Comparison of ENCODE assay signal across 8 mouse cellular contexts in the genomic region with DNA sequence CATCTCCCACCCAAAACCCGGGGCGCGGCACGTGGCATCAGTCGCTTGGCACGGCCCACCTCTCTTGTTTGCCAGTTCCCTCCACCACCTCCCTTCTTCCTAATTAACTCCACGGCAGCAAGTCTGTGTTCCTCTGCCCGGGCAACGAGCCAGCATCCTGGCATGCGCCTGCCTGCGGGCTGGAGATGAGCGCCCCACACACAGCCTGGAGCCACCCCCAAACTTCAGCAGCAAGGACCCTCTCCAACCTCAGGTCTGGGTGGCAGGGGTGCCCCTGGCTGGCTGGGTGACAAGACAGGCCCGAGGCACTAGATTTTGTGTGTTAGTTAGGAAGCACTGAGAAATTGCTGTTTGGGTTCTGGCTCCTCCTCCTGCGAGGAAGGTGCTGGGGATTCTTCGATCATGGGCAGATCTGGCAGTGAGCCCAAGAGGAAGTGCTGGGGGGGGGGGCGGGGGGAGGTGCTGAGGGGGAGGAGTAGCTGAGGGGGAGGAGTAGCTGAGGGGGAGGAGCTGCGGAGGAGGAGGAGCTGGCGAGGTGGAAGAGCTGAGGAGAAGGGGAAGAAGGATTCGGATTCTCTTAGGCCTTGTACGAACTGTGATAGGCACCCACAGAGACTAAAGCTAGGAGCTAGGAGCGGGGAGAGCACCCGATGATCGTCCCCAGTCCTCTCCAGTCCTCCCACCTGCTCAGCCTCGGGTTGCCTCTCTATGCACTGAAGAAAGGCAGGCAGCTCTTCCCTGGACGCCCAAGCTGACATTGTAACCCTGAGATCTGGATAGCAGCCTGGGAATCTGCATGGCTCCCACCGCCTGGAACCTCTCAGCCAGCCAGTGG. TPM values are rescaled to one million over a fixed set of nuclear protein-coding genes. Genes with fewer than 3 reads are reported as not detected.
A peak's percentile ranks its signal among the peaks of the same experiment; 100 is the strongest.
DNase-seq lines count a peak whose midpoint lies in the region; ATAC-seq and TF ChIP-seq lines count a peak whose summit lies in the region.

No protein-coding gene starts in this region.

- H3K27me3 ChIP-seq in forebrain, embryonic 16.5 days (replicated peaks; ENCODE audit: control insufficient read depth, insufficient read depth, low read length): no peaks in the 10 kb centered on the region

- H3K4me2 ChIP-seq in forebrain, embryonic 16.5 days (ENCODE audit: low read length): peak overlapping the region; percentile 47

- peak; percentile 9 for DNase-seq in c-Kit-positive CD71-negative TER-119-negative erythroid progenitor cells, embryonic 14.5 days (ENCODE audit: low read depth)
- DNase-seq in heart, postnatal 4 days: peak; percentile 88
- peak; percentile 95 to 96 for DNase-seq in layer of hippocampus, adult 2 months (ENCODE audit: low spot score in 2 of 2)
- peak; percentile 73 for DNase-seq in lung, adult 2 months
- DNase-seq in thymus, adult 18-20 months: peak; percentile 41 to 58

- H3K4me3 ChIP-seq in forebrain, embryonic 16.5 days (replicated peaks; ENCODE audit: low read length): peak overlapping the region; percentile 42
- peak overlapping the region; percentile 43 for H3K4me3 ChIP-seq in layer of hippocampus, adult 2 months
- peak overlapping the region; percentile 0 for H3K4me3 ChIP-seq in lung, adult 2 months (replicated peaks; ENCODE audit: extremely low read depth, low read depth, low read length)

- H3K27ac ChIP-seq in forebrain, embryonic 16.5 days (ENCODE audit: low read length): peak overlapping the region; percentile 91
- peak overlapping the region; percentile 93 for H3K27ac ChIP-seq in layer of hippocampus, adult 2 months

- H3K4me1 ChIP-seq in forebrain, embryonic 16.5 days (replicated peaks; ENCODE audit: control insufficient read depth, insufficient read depth, low read length): peaks cover 71% of the 10 kb centered on the region
- peaks cover 4% of the 10 kb centered on the region; the same call in 1 of the 2 replicates for H3K4me1 ChIP-seq in lung, adult 2 months (ENCODE audit: control insufficient read depth, insufficient read depth, low read length)

- WGBS in forebrain, embryonic 16.5 days: 1% methylated on average over 24 of the region's 26 CpGs
- 1% methylated on average over 25 of the region's 26 CpGs for WGBS in lung, adult 2 months

- TF ChIP-seq CTCF in layer of hippocampus, adult 2 months (conservative IDR thresholded peaks at IDR 0.05): no peak
- no peak for TF ChIP-seq CTCF in lung, adult 2 months (IDR thresholded peaks at IDR 0.05; ENCODE audit: insufficient read depth, low read length)

- H3K9ac ChIP-seq in forebrain, embryonic 16.5 days (replicated peaks; ENCODE audit: low read depth, low read length): peak overlapping the region; percentile 63

- no peaks in the 10 kb centered on the region for H3K9me3 ChIP-seq in forebrain, embryonic 16.5 days (ENCODE audit: control insufficient read depth, low read length)

- peak; percentile 77 for ATAC-seq in CD4-positive, CD25-positive, alpha-beta regulatory T cell, adult 4 months
- peak; percentile 79 for ATAC-seq in forebrain, embryonic 16.5 days
- ATAC-seq in neutrophil, adult 5-6 weeks (ENCODE audit: extremely low read depth, insufficient number of reproducible peaks, low FRiP score, poor library complexity, severe bottlenecking): 0 out of 2 replicates have a peak, but pooled peaks have one; percentile 16

- no peaks in the 10 kb centered on the region for H3K36me3 ChIP-seq in forebrain, embryonic 16.5 days (ENCODE audit: control insufficient read depth, insufficient read depth)

- no peak for TF ChIP-seq POLR2A in lung, adult 2 months (IDR thresholded peaks at IDR 0.05; ENCODE audit: borderline replicate concordance, extremely low read depth, low read depth, low read length)

RNA-seq across cellular contexts. Expression of a gene that starts 1.3 kb away (rescaled TPM):
- polyA plus RNA-seq in CD4-positive, CD25-positive, alpha-beta regulatory T cell, adult 4 months (2017; shearing (Covaris generic)): not detected
- 0.14 TPM in 1 of 2 replicates, not detected in the other for polyA plus RNA-seq in forebrain, embryonic 16.5 days (2015; fragmentation: Nextera tagmentation; extraction: Ambion mirVana)
- not detected for total RNA-seq in heart, postnatal 4 days (2021)
- under 1 TPM; 0.20 to 0.26 TPM for total RNA-seq in layer of hippocampus, adult 2 months (2021)
- not detected in 2 replicates for polyA plus RNA-seq in lung, adult 2 months (2012; rRNA removed)
- total RNA-seq in neutrophil, adult 5-6 weeks (2017): not detected in 2 replicates

Comparison
In these comparisons a context has a peak if more than half of its experiments do, and no peak if none do; other contexts are left out.
1. Peak in every context shown above with its lines: DNase-seq, ATAC-seq, H3K4me3 ChIP-seq and H3K27ac ChIP-seq.
2. ATAC-seq: peak in every context shown above with its lines; median percentile 79 in forebrain, embryonic 16.5 days; 77 in CD4-positive, CD25-positive, alpha-beta regulatory T cell, adult 4 months; 16 in neutrophil, adult 5-6 weeks.
3. DNase-seq: peak in every context shown above with its lines; median percentile 96 in layer of hippocampus, adult 2 months; 88 in heart, postnatal 4 days; 73 in lung, adult 2 months; 50 in thymus, adult 18-20 months; 9 in c-Kit-positive CD71-negative TER-119-negative erythroid progenitor cells, embryonic 14.5 days.